Mouse (Mus musculus) liver, adult 2 months (tissue): Measurements from ENCODE around the gene Sp2.

ENCODE experiments used
- CTCF ChIP-seq: fragments of 200-500 bp; IDR thresholded peaks from 2 replicates; pipeline ENCODE4 v1.5.1; 2011; ENCODE audit warnings: low read depth, low read length, control low read depth
- POLR2A ChIP-seq: fragments of 200-500 bp; IDR thresholded peaks from 2 replicates; pipeline ENCODE4 v1.6.1; 2011; ENCODE audit warnings: low read length, control low read depth; ENCODE audit not compliant: insufficient read depth; ENCODE audit errors: extremely low read depth

- TF ChIP-seq CTCF, result no peak
- no peak for TF ChIP-seq POLR2A
Observed at GRCm38 (mm10) chr11:96997380-96997956, 14.7 kb upstream of the Sp2 start.
